Mouse (Mus musculus) right cerebral cortex, postnatal 4 days (tissue): ENCODE measurements around the gene Acsl6.
A peak's percentile ranks its signal among the peaks of the same experiment; 100 is the strongest.
"Not testable (repeated sequence)": the region's sequence is repeated elsewhere in the genome, so short reads cannot be mapped to it uniquely, and the experiment has no call there.

Experiments
- DNase-seq: peaks from one replicate; pipeline ENCODE4 v3.0.0-alpha.2; 2022

Gene Acsl6

DNA sequence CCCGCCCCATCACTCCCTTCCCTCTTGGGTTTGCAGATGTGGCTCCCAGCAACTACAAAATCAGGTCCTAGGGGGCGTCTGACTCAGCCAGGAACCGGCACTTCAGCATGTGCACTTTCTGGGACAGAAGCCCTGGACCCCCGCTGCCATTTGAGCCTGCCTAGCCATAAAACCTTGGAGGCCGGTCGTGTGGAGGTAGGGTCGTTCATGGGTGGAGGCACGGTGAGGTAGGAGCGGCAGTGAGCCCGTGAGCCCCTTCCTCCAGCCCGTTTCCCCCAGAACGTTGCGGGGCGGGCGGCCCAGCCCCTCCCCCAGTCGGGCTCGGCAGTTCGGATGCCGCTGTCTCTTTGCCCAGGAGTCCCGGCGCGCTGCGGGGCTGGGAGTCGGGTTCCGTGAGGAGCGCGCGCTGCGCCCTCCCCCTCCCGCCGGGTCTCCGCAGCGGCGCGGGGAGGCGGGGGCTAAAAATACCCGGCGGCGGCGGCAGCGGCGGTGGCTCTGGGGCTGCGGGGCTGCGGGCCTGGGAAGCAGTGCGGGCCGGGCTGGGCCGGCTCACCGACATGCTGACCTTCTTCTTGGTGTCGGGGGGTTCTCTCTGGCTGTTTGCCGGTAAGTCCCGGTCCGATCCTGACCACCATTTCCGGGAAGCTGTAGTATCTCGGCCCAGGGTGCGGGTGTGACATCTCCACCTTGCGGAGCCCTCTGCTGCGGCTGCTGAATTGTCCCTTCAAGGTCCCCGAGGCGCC lies at the start of gene Acsl6:
TSS of gene Acsl6 (plus strand) at position 71 of the 743 bp plus-strand sequence.
- DNase-seq, result peak; percentile 70

DNA sequence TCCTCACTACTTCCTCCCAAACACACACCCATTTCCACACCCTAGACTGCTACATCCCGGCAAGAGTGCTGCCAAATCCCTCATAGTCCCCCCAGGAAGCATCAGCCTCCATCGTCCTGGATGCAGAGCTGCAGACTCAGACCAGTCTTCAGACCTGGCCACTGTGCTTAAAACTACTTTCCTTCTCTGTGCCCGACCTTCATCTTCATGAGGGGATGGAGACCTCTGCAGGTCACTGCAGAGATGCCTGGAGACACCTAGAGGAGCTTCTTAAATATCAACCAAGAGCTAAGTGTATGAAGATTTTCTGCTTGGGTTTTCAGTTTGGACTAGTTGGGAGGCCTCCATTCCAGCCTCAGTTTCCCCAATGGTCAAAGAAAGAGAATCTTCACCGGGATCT lies 49.5 kb upstream of the Acsl6 start:
- no peak for DNase-seq

DNA sequence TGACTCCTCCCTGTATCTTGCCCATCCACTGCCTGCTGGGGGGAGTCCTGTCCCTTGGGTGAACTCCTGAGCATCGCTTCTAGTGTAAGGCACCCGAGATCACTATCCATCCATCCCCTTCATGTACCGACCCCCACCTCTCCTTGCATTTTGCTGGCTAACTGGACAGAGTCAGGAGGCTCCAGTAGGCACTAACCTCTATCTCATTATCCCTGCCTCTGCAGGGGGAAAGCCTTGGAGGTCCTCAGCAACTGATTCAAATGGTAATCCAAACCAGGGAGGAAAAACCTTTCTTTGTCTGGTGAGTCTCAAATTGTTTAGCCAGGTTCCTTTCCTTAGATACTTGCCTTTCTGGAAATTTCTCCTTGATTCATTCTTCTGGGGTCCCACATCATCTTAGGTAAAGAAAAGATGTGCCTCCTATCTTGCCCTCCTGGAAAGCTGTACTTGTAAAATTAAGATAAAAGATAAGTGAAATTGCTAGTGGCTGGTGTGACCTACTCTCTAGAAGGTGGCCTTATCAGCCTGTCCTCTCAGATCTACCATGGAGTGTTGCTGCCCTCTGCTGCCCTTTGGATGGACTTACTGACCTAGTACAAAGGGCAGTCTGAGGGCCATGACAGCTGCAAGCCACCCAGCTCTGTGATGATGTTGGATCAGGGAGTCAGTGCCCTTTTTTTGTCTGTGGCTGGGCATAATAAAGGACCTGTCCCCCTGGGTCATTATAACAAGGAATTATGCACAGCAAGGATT lies 46.8 kb upstream of the Acsl6 start:
- DNase-seq, result peak; percentile 51

DNA sequence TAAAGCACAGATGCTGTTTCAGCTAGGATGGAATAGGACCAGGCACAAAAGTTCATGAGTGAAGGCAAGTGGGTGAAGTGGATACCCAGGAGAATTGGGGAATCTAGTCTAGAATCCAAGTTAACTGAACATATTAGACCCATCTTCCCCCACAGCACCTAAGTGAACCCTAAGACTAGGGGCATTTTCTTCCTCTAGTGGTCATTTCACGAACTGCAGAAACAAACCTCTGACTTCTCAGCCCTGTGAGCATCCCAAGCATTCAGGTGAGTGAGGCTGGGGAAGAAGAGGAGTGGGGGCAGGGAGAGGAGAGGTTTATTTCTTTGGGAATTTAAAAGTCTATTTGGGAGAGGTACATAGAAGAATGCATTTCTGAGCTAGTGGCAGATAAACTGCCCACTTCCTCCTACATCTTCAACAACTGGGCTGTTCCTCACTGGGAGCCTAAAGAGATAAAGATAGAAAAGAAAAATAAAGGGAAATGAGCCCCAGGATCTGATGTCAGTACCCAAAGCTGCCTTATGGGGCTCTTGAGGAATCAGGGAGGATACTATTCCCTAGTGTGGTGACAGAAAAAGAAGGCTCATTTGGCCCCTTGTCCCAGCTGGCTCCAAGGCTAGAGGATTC lies 40.1 kb upstream of the Acsl6 start:
- DNase-seq, result no peak

DNA sequence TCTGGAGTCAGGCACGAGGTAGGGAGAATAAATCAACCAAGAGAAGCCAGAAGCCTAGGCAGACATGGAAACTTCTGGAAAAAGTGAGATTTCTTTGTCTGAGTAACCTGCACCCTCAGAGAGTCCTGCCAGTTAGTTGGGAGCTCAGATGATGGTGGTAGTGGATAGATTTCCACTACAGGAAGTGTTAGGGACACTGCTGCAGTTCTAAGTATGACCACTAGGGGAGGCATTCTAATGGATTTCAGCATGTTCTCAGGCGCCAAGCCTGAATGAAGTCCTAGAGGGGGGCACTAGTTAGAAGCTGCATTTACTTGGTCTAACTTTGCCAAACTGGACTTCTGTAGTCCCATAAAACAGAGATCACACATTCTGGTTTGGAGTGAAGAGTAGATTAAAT lies 39.1 kb upstream of the Acsl6 start:
- peak; percentile 39 for DNase-seq

DNA sequence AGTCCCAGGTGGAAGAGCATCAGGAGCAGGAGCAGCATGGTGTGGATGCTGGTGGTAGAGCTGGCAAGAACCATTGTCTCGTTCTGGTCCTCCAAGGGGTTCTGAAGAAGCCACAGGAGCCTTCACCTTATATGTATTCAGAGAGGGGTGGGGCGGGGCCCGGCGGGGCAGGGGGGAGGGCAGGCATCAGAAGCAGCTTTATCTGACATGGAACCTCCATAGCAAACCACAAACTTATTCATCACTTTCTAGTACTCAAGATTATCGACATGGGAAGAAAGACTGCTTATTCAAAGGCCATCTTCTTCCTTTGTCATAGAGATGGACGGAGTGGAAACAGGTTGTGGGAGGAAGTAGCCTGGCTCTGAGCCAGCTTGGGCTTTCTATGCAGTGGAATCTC lies 36.4 kb upstream of the Acsl6 start, which contains the start of gene Il3:
TSS of gene Il3 (minus strand) at position 101 of the 400 bp plus-strand sequence.
- DNase-seq, result no peak

DNA sequence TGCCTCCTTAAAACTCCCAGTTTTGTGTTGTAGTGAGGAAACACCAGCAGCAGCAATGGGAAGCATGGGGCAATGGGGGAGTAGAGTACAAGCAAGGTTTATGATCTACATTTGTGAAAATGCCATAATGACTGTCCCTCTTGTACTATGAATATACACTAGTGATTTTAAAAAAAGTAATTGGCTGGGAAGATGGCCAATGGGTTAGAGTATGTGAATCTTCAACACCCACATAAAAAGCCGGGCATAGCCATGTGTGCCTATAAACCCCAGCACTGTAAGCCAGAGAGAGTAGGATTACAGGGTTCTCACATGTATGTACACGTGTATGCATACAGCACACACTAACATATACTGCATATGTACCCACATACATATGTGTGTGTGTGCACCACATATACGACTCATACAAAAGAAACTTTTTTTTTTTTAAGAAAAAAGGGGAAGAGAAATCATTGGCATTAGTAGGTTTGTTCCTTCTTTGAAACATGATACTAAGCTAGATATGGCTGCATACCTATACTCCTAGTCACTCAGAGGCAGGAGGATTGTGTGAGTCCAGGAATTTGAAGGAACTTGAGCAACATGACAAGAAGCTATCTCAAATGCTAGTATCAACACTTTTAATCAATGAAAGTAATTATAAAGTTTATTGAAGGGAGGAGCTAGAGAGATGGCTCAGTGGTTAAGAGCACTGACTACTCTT lies 34.3 kb upstream of the Acsl6 start:
- DNase-seq, result no peak

DNA sequence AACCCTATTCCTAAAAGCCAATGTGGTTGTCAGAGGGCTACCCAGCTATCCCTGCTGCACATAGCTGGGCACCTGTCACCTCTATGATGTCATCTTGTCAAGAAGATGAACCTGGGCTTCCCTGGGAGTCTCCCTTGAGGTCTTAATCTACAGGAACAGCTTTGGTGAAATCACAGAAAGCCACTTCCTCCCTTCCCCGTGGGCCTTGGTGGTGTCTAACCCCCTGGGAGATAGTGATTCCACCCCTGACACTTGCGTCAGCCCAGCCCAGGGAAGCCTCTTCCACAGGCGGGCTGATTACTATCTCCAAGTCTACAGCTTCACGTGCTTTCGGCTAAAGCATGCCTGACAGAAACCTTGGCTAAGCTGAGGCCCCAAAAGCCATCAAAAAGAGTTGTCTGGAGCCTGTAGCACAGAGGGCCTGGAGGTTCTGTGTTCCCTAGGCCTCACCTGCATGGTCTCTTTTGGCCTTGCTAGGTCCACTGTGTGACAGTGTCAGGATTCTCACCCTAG lies 32.1 kb upstream of the Acsl6 start:
- DNase-seq, result no peak

DNA sequence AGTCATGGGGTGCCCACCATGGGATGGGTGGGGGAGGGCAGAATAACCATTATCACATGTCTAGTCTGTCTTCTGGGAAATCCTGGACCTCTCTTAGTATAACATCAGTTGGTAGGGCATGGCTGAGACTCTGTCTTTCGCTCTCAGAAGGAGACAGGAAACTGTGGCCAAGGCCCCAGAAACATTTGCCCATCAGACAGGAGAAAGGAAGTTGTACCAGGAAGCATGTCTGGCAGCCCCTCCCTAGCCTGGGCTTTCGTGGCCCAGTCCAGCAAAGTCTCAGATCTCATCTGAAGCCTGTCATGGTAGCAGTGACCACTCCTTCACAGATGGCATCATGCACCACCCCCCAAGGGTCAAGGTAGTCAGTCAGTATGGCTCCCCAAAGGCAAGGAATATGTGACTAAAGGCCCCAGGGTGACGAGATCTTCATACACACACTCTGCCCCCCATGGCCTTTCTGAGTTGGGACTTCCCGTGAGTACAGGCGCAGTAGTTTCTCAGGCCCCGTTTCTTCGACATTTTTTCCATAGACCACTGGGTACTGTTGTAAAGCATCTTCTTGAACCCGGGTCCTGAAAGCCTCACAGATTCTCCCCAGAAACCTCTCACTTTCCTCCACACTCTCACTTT lies 15.7 kb upstream of the Acsl6 start:
- no peak for DNase-seq

DNA sequence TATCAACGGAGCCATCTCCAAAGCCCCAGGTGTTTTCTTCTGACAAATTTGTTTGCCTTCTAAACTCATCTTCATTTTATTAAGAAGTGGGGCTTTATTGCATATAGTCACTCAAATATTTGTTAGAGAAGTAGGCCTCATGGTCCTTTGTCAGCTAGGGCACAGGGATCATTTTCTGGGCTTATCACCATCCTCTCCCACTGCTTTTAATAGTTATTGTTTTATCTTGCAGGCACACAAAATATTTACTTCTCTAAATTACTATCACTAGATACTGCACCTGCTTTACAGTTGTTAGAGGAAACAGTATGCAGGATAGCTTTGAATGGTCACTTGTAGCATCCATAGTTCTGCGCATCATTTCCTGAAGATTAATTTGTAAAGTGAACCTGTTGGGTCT lies 11.4 kb upstream of the Acsl6 start:
- DNase-seq, result no peak

DNA sequence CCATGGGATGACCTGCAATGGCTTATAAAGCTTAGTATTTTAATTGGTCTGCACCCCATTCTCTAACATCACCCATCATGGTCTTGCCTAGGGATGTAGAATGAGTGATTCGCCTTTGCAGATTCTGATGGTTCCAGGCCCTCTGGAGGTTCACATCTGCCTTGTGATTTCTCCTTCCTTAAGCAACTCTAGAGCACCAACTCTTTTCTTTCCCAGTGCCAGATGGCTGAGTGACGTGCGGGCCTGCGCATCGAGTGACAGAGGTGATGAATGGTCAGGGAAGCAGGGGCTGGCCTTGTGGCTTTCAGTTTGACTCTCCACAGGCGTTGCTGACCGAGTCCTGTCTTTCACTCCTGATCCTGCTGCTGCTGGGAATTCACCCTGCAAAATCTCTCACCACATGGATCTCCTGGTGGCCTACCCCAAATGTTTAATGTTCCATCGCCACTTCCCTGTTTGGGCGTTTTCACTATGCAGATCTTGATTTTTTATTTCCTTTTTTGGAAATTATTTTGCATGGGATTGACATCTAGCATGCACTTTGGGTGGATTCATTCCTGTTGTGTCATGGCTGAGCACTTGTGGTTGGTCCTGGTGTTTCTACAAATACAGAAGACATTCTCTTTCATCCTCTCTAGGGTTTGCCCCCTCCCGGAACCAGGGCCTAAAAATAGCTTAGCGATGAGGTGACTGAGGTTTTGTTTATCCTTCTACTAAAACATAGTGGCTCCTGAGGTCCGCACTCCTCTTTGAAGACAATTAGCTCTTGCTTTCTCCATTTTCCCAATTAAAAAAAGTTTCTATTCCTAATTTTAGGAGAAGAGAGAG lies 9.4 kb upstream of the Acsl6 start:
- DNase-seq, result no peak

DNA sequence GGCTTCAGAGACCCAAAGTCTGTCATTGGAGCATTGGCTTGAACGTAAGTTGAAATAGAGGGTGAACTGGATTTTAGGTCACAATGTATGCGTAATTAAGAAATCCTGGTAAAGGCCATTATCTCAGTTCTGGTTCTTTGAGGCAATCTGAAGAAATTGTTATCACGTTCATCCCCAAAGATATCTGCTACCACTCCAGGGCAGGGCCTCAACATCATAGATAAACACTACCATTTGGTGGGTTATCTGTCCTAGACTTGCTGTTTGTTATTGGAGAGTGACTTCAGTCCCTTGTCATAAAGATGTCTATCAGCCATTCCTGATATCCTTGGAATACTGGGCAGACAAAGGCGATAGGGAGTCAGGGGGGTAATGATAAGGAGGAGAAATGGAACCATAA lies 7.6 kb upstream of the Acsl6 start:
- no peak for DNase-seq

DNA sequence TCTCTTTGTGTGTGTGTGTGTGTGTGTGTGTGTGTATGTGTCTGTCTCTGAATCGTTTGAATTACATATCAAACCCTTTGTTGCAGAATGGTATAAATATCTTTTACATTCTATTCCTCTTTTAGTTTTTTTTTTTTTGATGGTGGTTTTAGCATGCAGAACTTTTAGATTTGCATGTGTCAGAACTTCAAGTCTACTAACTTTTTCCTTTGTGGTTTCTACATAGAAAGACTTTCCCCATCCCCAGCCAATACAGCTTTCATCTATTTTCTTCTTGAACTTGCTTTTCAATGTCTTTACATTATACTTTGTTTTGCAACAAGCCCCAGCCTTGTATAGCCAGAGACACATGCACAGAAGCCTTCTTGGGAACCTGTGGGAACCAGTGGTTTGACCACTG lies 6.9 kb upstream of the Acsl6 start:
- no peak for DNase-seq

DNA sequence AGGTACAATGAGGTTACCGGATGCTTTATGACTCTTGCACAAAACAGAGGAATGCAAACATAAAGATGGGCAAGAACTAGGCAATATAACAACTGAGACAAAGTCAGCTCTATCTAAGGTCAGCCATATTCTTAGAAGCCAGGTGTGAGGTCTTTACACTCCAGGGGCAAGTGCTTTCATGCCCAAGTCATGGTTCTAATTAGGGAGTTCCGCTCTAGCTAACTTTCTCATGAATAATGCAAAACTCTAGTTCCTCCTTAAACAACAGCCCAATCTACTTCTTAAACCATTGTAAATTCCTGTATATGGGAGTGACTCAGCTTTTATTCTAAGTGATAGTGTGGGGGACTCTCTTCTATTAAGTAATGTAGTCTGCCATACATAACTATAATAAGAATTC lies 6.1 kb upstream of the Acsl6 start:
- DNase-seq, result not testable (repeated sequence)

DNA sequence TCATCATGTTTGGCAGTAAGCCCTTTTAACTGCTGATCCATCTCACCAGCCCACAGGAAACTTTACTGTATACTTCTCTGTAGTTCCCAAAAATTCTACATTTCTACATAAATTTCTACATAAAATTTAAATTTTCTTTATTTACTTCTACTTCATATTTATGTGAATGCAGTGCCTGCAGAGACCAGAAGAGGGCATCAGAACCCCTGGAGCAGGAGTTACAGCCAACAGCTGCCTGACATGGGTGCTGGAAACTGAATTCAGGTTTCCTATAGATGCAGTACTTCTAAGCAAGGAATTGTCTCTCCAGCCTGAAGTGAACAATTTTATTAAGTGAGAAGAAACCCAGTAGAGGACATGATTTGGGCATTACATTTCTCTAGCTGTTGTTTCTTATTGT lies 4.8 kb upstream of the Acsl6 start:
- no peak for DNase-seq

DNA sequence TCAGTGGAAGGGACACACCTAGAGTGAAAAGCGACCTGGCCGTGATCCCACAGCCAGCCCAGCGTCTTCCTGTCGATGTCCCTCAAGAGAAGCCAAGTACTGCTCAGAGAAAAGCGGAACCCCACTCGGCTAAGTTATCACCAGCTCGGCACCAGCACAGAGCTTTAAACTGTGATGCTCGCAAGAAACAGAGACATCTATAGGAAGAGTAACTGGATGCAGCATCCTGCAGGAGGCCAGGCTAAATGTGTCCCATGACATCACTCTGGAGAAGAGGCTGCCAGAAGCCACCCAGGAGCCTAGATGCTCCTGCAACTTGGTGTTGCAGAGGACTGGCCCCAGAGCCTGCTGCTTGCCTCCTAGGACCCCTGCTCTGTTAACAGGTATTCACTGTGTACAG lies 1.6 kb upstream of the Acsl6 start:
- DNase-seq, result no peak

DNA sequence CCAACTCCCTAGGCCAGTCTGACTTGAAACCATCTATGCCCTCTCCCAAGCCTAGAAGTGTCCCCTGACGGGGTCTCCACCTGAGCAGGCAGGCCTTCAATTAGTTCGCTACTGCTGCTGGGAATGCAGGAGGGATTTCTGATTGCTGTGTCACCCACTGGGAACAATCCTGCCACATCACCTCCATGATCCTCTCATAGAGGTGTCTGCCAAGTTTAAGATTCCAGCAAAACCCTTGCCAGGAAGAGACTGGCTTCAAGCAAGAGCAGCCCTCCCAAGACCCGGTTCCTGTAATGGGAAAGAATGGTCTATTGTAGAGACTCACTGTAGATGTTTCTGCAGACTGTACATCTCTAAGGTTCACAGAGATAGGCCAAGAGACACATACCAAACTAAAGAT lies 992 bp upstream of the Acsl6 start:
- no peak for DNase-seq

DNA sequence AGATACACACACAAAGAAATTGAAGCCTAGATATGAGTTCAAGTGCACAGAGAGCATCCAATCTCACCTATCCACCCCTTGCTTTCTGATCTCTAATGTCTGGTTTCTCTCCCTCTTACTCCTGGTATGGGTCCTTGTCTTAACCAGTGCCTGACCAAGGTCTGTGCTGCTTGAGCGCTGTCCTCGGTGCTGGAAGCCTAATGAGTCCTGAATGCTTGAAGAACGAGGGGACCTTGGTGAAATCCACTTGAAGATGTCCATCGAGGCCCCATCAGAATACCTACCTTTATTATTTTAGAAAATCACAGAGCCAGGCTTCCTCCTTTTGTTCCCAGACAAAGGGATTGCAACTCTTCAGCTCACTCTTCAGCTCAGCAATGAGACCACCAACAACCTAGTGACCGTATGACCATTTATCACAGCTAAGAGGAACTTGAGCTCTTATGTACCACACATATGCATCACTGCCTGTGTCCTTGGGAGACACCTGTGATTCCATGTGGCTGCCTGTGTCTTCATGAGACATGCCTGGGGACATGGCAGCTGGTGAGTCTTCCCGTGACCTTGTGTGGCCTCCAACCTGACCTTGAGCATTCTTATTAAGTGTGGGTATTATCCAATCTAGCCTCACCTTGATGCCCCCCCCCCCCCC lies 396 bp upstream of the Acsl6 start:
- DNase-seq, result no peak

DNA sequence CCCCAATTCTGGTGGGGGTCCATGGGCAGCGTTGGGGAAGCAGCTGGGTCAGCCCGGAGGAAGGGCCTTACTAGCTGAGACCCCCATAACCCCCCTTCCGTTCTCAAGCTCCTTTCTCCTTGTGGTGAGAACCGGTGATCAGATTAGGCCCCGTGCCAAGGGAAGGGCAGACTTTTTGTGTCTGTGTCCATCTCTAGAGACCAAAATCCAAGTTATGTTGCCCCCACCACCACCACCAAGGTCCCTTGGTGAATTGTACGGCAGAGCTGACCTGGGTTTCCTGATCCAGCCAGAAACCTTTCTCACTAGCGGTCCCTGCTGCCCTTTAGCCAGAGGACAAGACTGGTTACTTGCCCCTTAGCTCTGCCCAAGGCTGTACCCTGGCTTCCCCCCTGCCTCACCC lies 874 bp downstream of the Acsl6 start:
- DNase-seq, result peak; percentile 54

DNA sequence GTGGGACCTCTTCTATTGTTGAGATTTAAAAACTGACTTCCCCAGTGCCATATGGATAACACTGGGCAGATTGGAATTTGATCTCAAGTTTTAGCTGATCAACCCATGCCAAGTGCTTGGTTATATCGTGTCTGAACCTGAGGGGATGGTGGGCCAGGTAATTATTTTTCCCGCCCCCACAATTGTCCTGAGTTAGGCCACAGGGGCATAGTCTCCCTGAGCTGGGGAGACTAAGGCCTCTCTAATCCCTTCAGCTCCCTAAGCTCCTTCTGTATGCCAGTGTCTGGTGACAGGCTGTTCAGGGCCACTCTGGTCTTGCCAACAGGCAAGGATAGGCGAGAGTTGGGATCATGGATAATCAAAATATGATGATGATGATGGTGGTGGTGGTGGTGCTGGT lies 1.7 kb downstream of the Acsl6 start:
- DNase-seq, result no peak

DNA sequence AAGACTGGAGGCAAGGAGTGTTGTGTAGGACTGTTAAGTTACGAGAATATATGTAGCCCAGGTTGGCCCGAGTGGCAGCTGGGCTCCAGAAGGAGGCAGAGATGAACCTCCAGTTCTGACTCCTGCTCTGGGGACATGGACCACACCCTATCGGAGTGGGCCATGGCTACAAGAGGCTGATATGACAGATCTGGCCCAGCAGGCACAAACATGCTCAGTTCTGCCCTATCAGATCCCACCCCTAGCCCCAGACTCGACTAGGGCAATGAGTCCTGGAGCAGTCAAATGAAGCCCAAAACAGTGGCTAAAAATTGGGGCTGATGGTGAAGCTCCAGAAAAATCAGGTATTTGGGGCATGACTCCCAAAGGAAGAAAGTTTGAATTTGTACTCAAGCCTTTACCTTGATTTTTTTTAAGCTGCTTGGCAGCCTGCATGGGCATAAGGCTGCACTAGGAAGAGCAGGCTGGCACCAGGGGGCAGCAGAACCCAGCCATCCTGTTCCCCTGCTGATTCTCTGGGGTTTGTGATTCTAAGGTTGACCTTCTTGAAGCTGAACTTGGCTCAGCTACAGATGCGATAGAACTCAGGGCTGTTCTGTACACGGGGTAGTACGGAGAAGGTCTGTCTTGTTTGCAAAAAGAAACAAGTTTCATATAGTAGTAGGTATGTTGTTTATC lies 3.7 kb downstream of the Acsl6 start:
- DNase-seq, result peak; percentile 68
